Mouse (Mus musculus): ENCODE measurements around the gene Zranb3. TPM values are rescaled to one million over a fixed set of nuclear protein-coding genes. Genes with fewer than 3 reads are reported as not detected.

Gene Zranb3
- total and polyA plus RNA-seq, 2 experiments, result 0.70 to 4.8 TPM

DNA sequence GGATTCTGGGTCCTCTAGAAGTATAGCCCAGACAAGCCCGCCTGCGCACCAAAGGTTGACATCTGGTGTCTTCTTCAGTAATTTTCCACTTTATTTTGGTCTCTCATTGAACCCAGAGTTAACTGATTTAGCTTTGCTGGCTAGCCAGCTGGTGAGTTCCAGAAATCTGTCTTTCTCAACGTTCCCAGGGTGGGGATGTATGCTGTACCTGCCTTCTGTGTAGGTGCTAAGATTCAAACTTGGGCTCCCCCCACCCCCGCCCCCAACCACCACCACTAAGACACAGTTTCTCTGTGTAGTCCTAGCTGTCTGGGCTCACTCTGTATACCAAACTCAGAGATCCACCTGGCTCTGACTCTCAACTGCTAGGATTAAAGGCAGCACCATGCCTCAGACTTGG is 128.8 kb downstream of the Zranb3 start:
- Histone ChIP-seq H3K36me3 (ENCODE audit: control insufficient read depth, insufficient read depth, low read length) (no peaks in the 10 kb centered on the region), H3K27me3 (ENCODE audit: control insufficient read depth, insufficient read depth, low read length) (no peaks in the 10 kb centered on the region), H3K27ac (replicated peaks; ENCODE audit: insufficient read depth, low read depth, low read length) (no peak overlapping the region), H3K79me2 (ENCODE audit: control insufficient read depth, insufficient read depth, low read length) (no peaks in the 10 kb centered on the region), H3K4me1 (ENCODE audit: control insufficient read depth, insufficient read depth, low read length) (no peaks in the 10 kb centered on the region), H3K4me3 (ENCODE audit: insufficient read depth, low read depth, low read length) (no peak overlapping the region), H3K9ac (ENCODE audit: low read depth, low read length) (no peak overlapping the region)
- 96% methylated on average over 4 of the region's 4 CpGs for WGBS
- TF ChIP-seq CTCF (IDR thresholded peaks at IDR 0.05; ENCODE audit: low read depth, low read length) (no peak), POLR2A (IDR thresholded peaks at IDR 0.05; ENCODE audit: extremely low read depth, insufficient read depth, low read length) (no peak)
- DNase-seq (ENCODE audit: extremely low read depth, low read depth, low spot score), result no peak

DNA sequence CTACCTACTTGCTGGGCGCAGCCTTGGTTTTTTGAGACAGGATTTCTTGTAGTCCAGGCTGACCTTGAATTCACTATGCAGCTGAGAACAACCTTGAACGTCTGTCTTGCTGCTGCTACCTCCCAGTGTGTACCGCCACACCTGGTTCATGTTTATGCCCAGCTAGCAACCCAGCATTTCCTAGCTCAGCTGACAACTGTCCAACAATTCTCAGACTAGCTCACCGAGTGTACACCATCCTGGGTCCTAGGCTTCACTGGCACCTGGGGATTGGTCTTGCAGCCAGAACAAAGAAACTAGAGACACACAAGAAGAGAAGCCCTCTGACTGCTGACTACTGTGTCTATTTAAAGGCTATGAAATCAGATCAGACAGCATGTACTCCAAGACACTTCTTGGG is 132.0 kb downstream of the Zranb3 start:
- Histone ChIP-seq H3K27ac (replicated peaks; ENCODE audit: insufficient read depth, low read depth, low read length) (no peak overlapping the region), H3K9ac (ENCODE audit: low read depth, low read length) (no peak overlapping the region), H3K4me3 (ENCODE audit: insufficient read depth, low read depth, low read length) (no peak overlapping the region), H3K36me3 (ENCODE audit: control insufficient read depth, insufficient read depth, low read length) (no peaks in the 10 kb centered on the region), H3K79me2 (ENCODE audit: control insufficient read depth, insufficient read depth, low read length) (no peaks in the 10 kb centered on the region), H3K4me1 (ENCODE audit: control insufficient read depth, insufficient read depth, low read length) (no peaks in the 10 kb centered on the region), H3K27me3 (ENCODE audit: control insufficient read depth, insufficient read depth, low read length) (no peaks in the 10 kb centered on the region)
- TF ChIP-seq POLR2A (IDR thresholded peaks at IDR 0.05; ENCODE audit: extremely low read depth, insufficient read depth, low read length) (no peak), CTCF (IDR thresholded peaks at IDR 0.05; ENCODE audit: low read depth, low read length) (no peak)
- WGBS, result 88% methylated on average over 4 of the region's 4 CpGs
- no peak for DNase-seq (ENCODE audit: extremely low read depth, low read depth, low spot score)

- Histone ChIP-seq H3K27me3 (ENCODE audit: control insufficient read depth, insufficient read depth, low read length) (no peaks in the 10 kb centered on the region), H3K9ac (ENCODE audit: low read depth, low read length) (no peak overlapping the region), H3K27ac (replicated peaks; ENCODE audit: insufficient read depth, low read depth, low read length) (no peak overlapping the region), H3K4me1 (ENCODE audit: control insufficient read depth, insufficient read depth, low read length) (no peaks in the 10 kb centered on the region), H3K36me3 (ENCODE audit: control insufficient read depth, insufficient read depth, low read length) (no peaks in the 10 kb centered on the region), H3K4me3 (ENCODE audit: insufficient read depth, low read depth, low read length) (no peak overlapping the region), H3K79me2 (ENCODE audit: control insufficient read depth, insufficient read depth, low read length) (no peaks in the 10 kb centered on the region)
- WGBS, result 93% methylated on average over 3 of the region's 3 CpGs
- TF ChIP-seq POLR2A (IDR thresholded peaks at IDR 0.05; ENCODE audit: extremely low read depth, insufficient read depth, low read length), result no peak
- no peak for TF ChIP-seq CTCF (IDR thresholded peaks at IDR 0.05; ENCODE audit: low read depth, low read length)
- no peak for DNase-seq (ENCODE audit: extremely low read depth, low read depth, low spot score)
Measured at GRCm38 (mm10) chr1:127963326-127963725, 139.5 kb downstream of the Zranb3 start.

DNA sequence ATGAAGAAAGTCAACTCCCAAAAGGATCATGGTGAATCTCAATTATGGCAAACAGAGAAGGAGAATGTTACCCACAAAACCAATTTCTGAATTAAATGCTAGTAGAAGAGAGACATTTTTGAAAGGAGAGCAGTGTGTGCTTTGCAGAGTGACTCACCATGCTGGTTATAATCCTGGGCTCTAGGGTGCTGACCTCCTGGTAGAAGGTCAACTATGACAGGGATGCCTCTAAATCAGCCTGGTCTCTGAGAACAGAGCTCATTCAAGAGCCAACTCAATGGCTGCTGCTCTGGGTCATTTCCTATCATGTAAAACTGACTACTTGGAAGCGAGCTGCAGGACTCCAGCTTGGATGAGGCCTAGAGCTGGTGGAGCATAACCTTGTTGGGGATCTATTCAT is 141.7 kb downstream of the Zranb3 start:
- TF ChIP-seq POLR2A (IDR thresholded peaks at IDR 0.05; ENCODE audit: extremely low read depth, insufficient read depth, low read length) (no peak), CTCF (IDR thresholded peaks at IDR 0.05; ENCODE audit: low read depth, low read length) (no peak)
- Histone ChIP-seq H3K9ac (ENCODE audit: low read depth, low read length) (no peak overlapping the region), H3K4me3 (ENCODE audit: insufficient read depth, low read depth, low read length) (no peak overlapping the region), H3K27ac (replicated peaks; ENCODE audit: insufficient read depth, low read depth, low read length) (no peak overlapping the region), H3K79me2 (ENCODE audit: control insufficient read depth, insufficient read depth, low read length) (no peaks in the 10 kb centered on the region), H3K36me3 (ENCODE audit: control insufficient read depth, insufficient read depth, low read length) (no peaks in the 10 kb centered on the region), H3K4me1 (ENCODE audit: control insufficient read depth, insufficient read depth, low read length) (no peaks in the 10 kb centered on the region), H3K27me3 (ENCODE audit: control insufficient read depth, insufficient read depth, low read length) (no peaks in the 10 kb centered on the region)
- DNase-seq (ENCODE audit: extremely low read depth, low read depth, low spot score), result no peak
- 96% methylated on average over 1 of the region's 1 CpGs for WGBS

DNA sequence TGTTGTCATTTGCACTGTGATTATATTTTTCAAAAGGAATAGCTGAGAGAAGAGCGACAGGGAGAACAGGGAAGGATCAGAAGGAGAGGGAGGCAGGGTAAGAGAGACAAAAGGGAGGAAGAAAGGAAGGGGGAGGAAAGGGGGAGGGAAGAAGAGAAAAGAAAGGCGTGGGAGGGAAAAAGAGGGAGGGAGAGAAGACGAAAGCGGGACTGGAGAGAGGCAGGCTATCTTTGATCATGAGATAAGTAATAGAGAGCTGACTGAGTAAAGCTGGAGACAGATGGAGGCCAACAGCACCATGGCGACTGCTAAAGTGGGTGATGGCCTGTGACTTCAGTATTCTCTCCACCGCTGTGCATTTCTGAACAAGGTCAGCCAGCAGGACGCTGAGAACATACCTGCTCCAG is 143.5 kb downstream of the Zranb3 start:
- no peak for DNase-seq (ENCODE audit: extremely low read depth, low read depth, low spot score)
- Histone ChIP-seq H3K79me2 (ENCODE audit: control insufficient read depth, insufficient read depth, low read length) (no peaks in the 10 kb centered on the region), H3K27ac (replicated peaks; ENCODE audit: insufficient read depth, low read depth, low read length) (no peak overlapping the region), H3K4me3 (ENCODE audit: insufficient read depth, low read depth, low read length) (no peak overlapping the region), H3K4me1 (ENCODE audit: control insufficient read depth, insufficient read depth, low read length) (no peaks in the 10 kb centered on the region), H3K27me3 (ENCODE audit: control insufficient read depth, insufficient read depth, low read length) (no peaks in the 10 kb centered on the region), H3K9ac (ENCODE audit: low read depth, low read length) (no peak overlapping the region), H3K36me3 (ENCODE audit: control insufficient read depth, insufficient read depth, low read length) (no peaks in the 10 kb centered on the region)
- WGBS, result 80% methylated on average over 7 of the region's 7 CpGs
- TF ChIP-seq POLR2A (IDR thresholded peaks at IDR 0.05; ENCODE audit: extremely low read depth, insufficient read depth, low read length), result no peak
- TF ChIP-seq CTCF (IDR thresholded peaks at IDR 0.05; ENCODE audit: low read depth, low read length), result no peak

DNA sequence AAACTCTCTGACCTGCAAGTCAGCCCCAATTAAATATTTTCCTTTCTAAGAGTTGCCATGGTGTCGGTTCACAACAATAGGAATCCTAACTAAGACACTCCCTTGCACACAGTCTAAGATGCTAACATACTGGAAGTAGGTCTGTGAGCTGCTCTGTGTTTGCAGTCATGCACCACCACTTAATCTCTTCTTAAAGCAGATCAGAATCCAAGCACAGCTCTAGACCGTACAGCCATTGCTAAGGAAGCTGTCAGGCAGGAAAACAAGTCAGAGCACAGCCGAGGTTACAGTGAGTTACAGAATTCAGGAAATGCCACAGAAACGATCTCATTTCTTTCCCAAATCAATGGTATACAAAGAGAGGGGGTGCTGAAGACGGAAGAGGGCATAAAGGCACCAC is 144.0 kb downstream of the Zranb3 start:
- no peaks in the 10 kb centered on the region for H3K27me3 ChIP-seq (ENCODE audit: control insufficient read depth, insufficient read depth, low read length)
- H3K9ac ChIP-seq (ENCODE audit: low read depth, low read length), result no peak overlapping the region
- no peak overlapping the region for H3K4me3 ChIP-seq (ENCODE audit: insufficient read depth, low read depth, low read length)
- H3K79me2 ChIP-seq (ENCODE audit: control insufficient read depth, insufficient read depth, low read length), result no peaks in the 10 kb centered on the region
- WGBS, result 76% methylated on average over 5 of the region's 5 CpGs
- no peak overlapping the region for H3K27ac ChIP-seq (replicated peaks; ENCODE audit: insufficient read depth, low read depth, low read length)
- no peaks in the 10 kb centered on the region for H3K4me1 ChIP-seq (ENCODE audit: control insufficient read depth, insufficient read depth, low read length)
- DNase-seq (ENCODE audit: extremely low read depth, low read depth, low spot score), result no peak
- no peak for TF ChIP-seq CTCF (IDR thresholded peaks at IDR 0.05; ENCODE audit: low read depth, low read length)
- H3K36me3 ChIP-seq (ENCODE audit: control insufficient read depth, insufficient read depth, low read length), result no peaks in the 10 kb centered on the region
